Mouse (Mus musculus): Measurements from ENCODE around the gene Asphd1. TPM values are rescaled to one million over a fixed set of nuclear protein-coding genes. Genes with fewer than 3 reads are reported as not detected.

Asphd1 gene
- polyA plus RNA-seq, 1 experiment from 2014 or later, result 2.5 TPM

GRCm38 (mm10) chr7:126949793-126950646, 638 bp upstream of the Asphd1 start, which contains the start of gene Sez6l2:
Gene Sez6l2, plus strand, starts transcription at chr7:126950563.
- Histone ChIP-seq H3K27me3 (peaks cover 35% of the 10 kb centered on the region), H3K9me3 (replicated peaks) (no peaks in the 10 kb centered on the region), H3K4me1 (peaks cover 47% of the 10 kb centered on the region), H3K9ac (peak within 1 kb of the TSS; percentile 77), H3K27ac (peak within 1 kb of the TSS; percentile 87), H3K36me3 (ENCODE audit: poor library complexity, severe bottlenecking) (peaks cover 13% of the 10 kb centered on the region), H3K4me2 (peak within 1 kb of the TSS; percentile 98), H3K4me3 (peak within 1 kb of the TSS; percentile 60)
- peak; percentile 87 for ATAC-seq
- 1% methylated on average over 42 of the region's 42 CpGs for WGBS

DNA sequence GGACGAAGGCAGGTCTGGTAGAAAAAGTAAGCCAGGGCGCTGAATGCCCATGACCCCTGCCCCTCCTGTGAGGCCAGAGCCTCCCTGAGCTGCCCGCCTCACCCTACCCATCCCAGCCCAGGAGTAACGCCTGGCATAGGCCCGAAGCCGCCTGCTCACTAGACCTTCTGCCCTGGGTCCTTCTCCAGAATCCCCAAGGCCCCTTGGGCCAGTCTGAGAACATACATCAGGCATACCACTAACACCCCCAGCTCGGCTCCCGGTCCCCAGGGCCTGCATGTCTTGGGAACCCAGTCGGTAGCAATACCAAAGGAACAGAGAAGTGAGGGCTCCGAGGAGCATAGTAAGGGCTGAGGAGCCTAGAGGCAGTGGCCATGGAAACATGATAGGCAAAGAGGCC, 756 bp downstream of the Asphd1 start:
- H3K27me3 ChIP-seq, result peaks cover 35% of the 10 kb centered on the region

DNA sequence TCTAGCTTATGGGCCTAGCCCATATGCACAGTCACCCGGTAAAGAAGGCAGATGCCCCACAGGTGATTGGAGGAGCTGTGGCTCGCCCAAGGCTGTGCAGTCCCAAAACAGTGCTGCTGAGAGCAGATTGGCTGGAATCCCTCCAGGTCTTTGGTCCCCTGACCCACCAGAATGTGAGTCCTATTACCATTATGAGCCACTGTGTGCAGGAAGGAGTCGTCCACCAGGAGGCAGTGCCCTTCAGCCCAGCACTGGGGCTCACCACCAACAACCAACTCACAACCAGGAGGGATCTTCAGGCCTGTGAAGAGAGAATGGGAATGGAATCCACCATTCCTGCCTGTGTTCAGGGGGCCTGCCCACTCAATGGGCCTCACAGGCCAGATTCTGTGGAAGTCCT, 2.9 kb downstream of the Asphd1 start:
- no peak overlapping the region for H3K27ac ChIP-seq
- H3K4me2 ChIP-seq, result no peak overlapping the region
- no peak overlapping the region for H3K9ac ChIP-seq
- H3K4me1 ChIP-seq, result peaks cover 36% of the 10 kb centered on the region
- no peaks in the 10 kb centered on the region for H3K9me3 ChIP-seq (replicated peaks)
- peaks cover 18% of the 10 kb centered on the region for H3K27me3 ChIP-seq
- H3K36me3 ChIP-seq (ENCODE audit: poor library complexity, severe bottlenecking), result peaks cover 46% of the 10 kb centered on the region
- no peak overlapping the region for H3K4me3 ChIP-seq
- 29% methylated on average over 3 of the region's 3 CpGs for WGBS
- no peak for ATAC-seq

More for the DNA sequence above, 756 bp downstream of the Asphd1 start:
- Histone ChIP-seq H3K36me3 (ENCODE audit: poor library complexity, severe bottlenecking) (peaks cover 27% of the 10 kb centered on the region), H3K9me3 (replicated peaks) (no peaks in the 10 kb centered on the region), H3K27ac (peak overlapping the region; percentile 87; the same call in 1 of the 2 replicates), H3K4me2 (peak overlapping the region; percentile 98), H3K9ac (peak overlapping the region; percentile 77), H3K4me1 (peaks cover 47% of the 10 kb centered on the region), H3K4me3 (peak overlapping the region; percentile 60)
- WGBS, result 81% methylated on average over 10 of the region's 10 CpGs
- ATAC-seq, result no peak

GRCm38 (mm10) chr7:126941801-126942200, 7.6 kb downstream of the Asphd1 start:
- ATAC-seq, result 0 out of 2 replicates have a peak, but pooled peaks have one; percentile 41
- H3K9me3 ChIP-seq (replicated peaks), result no peaks in the 10 kb centered on the region
- peaks cover 58% of the 10 kb centered on the region for H3K36me3 ChIP-seq (ENCODE audit: poor library complexity, severe bottlenecking)
- H3K4me2 ChIP-seq, result no peak overlapping the region
- H3K4me3 ChIP-seq, result no peak overlapping the region
- no peak overlapping the region; the same call in 1 of the 2 replicates for H3K27ac ChIP-seq
- no peaks in the 10 kb centered on the region for H3K27me3 ChIP-seq
- H3K9ac ChIP-seq, result no peak overlapping the region
- H3K4me1 ChIP-seq, result peaks cover 9% of the 10 kb centered on the region; the same call in 1 of the 2 replicates
- 70% methylated on average over 5 of the region's 5 CpGs for WGBS

DNA sequence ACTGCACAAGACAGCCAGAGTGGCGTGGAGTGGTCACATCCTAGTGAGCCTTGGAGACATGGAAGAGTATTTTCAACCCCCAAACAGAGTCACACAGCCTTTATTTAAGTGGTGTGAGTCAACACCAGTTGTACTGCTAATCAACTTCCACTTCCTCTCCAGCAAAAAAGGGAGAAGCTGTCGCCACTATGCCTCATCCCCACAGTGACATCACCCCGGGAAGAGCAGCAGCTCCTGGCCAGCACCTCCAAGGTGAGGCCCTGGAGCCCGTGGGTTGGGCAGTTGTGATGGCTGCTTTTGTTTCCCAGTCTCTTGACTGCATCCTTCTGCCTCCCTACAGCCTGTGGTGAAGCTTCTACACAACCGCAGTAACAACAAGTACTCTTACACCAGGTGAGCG, 8.2 kb downstream of the Asphd1 start:
- Histone ChIP-seq H3K9me3 (replicated peaks) (no peaks in the 10 kb centered on the region), H3K4me3 (no peak overlapping the region), H3K9ac (no peak overlapping the region), H3K27me3 (no peaks in the 10 kb centered on the region), H3K36me3 (ENCODE audit: poor library complexity, severe bottlenecking) (peaks cover 59% of the 10 kb centered on the region), H3K4me1 (peaks cover 9% of the 10 kb centered on the region; the same call in 1 of the 2 replicates), H3K27ac (no peak overlapping the region), H3K4me2 (no peak overlapping the region)
- ATAC-seq, result no peak
- 60% methylated on average over 6 of the region's 6 CpGs for WGBS

GRCm38 (mm10) chr7:126932652-126933051, 16.7 kb downstream of the Asphd1 start:
- no peak overlapping the region for H3K27ac ChIP-seq
- peaks cover 64% of the 10 kb centered on the region for H3K36me3 ChIP-seq (ENCODE audit: poor library complexity, severe bottlenecking)

GRCm38 (mm10) chr7:126929046-126929445, 20.3 kb downstream of the Asphd1 start:
- Histone ChIP-seq H3K4me1 (peaks cover 19% of the 10 kb centered on the region), H3K27ac (peak overlapping the region; percentile 78), H3K36me3 (ENCODE audit: poor library complexity, severe bottlenecking) (peaks cover 31% of the 10 kb centered on the region), H3K9me3 (replicated peaks) (no peaks in the 10 kb centered on the region), H3K4me3 (peak overlapping the region; percentile 92), H3K4me2 (peak overlapping the region; percentile 86), H3K9ac (peak overlapping the region; percentile 89), H3K27me3 (no peaks in the 10 kb centered on the region)
- under 1% methylated on average over 19 of the region's 27 CpGs for WGBS
- ATAC-seq, result peak; percentile 80

More at GRCm38 (mm10) chr7:126932652-126933051, 16.7 kb downstream of the Asphd1 start:
- Histone ChIP-seq H3K9ac (no peak overlapping the region), H3K9me3 (replicated peaks) (no peaks in the 10 kb centered on the region), H3K4me2 (no peak overlapping the region), H3K4me3 (no peak overlapping the region), H3K27me3 (no peaks in the 10 kb centered on the region), H3K4me1 (peaks cover 19% of the 10 kb centered on the region)
- ATAC-seq, result no peak
- 92% methylated on average over 2 of the region's 2 CpGs for WGBS

GRCm38 (mm10) chr7:126928384-126929037, 20.9 kb downstream of the Asphd1 start, which contains the start of gene Kctd13:
Gene Kctd13, plus strand, starts transcription at chr7:126928879.
- peak within 1 kb of the TSS; percentile 89 for H3K9ac ChIP-seq
- H3K4me3 ChIP-seq, result peak within 1 kb of the TSS; percentile 92
- peaks cover 19% of the 10 kb centered on the region for H3K4me1 ChIP-seq
- H3K36me3 ChIP-seq (ENCODE audit: poor library complexity, severe bottlenecking), result peaks cover 28% of the 10 kb centered on the region
- WGBS, result 4% methylated on average over 56 of the region's 56 CpGs
- peak within 1 kb of the TSS; percentile 86 for H3K4me2 ChIP-seq
- H3K27ac ChIP-seq, result peak within 1 kb of the TSS; percentile 78
- no peaks in the 10 kb centered on the region for H3K9me3 ChIP-seq (replicated peaks)
- no peaks in the 10 kb centered on the region for H3K27me3 ChIP-seq
- ATAC-seq, result peak; percentile 97

GRCm38 (mm10) chr7:126926299-126926698, 23.1 kb downstream of the Asphd1 start:
- H3K27ac ChIP-seq, result no peak overlapping the region
- no peaks in the 10 kb centered on the region for H3K9me3 ChIP-seq (replicated peaks)
- peaks cover 10% of the 10 kb centered on the region; the same call in 1 of the 2 replicates for H3K36me3 ChIP-seq (ENCODE audit: poor library complexity, severe bottlenecking)
- no peak for ATAC-seq
- no peak overlapping the region for H3K4me2 ChIP-seq
- H3K4me3 ChIP-seq, result no peak overlapping the region
- WGBS, result 71% methylated on average over 3 of the region's 3 CpGs
- peaks cover 31% of the 10 kb centered on the region for H3K4me1 ChIP-seq
- no peak overlapping the region for H3K9ac ChIP-seq
- no peaks in the 10 kb centered on the region for H3K27me3 ChIP-seq

GRCm38 (mm10) chr7:126923999-126924398, 25.4 kb downstream of the Asphd1 start:
- Histone ChIP-seq H3K36me3 (ENCODE audit: poor library complexity, severe bottlenecking) (no peaks in the 10 kb centered on the region), H3K27me3 (no peaks in the 10 kb centered on the region), H3K4me3 (no peak overlapping the region), H3K4me2 (no peak overlapping the region), H3K9me3 (replicated peaks) (no peaks in the 10 kb centered on the region), H3K4me1 (peaks cover 12% of the 10 kb centered on the region), H3K9ac (no peak overlapping the region), H3K27ac (no peak overlapping the region)
- ATAC-seq, result no peak
- 54% methylated on average over 5 of the region's 5 CpGs for WGBS

DNA sequence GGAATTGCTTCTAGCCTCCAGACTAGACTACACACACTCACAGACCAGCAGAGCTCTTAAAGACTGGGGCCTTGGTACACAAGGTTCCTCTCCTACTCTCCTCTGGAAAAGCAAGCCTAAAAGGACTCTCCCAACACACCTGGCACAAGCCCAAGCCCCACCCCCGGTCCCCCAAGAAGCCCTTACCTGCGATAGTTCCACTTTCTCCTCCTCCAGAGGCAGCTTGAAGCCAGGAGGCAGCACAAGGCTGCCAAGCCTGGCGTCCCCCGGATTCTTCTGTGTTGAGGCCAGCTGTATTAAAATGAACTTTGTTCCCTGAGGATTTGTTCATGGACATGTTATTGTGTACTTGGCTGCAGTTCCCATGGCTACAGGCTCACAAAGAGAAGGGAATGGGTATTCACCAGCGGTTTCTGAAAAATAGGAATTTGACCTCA, 26.7 kb downstream of the Asphd1 start, which contains the start of gene Tmem219:
Gene Tmem219, minus strand, starts transcription at position 294 of the 437 bp plus-strand sequence.
- H3K27me3 ChIP-seq, result no peaks in the 10 kb centered on the region
- no peaks in the 10 kb centered on the region for H3K36me3 ChIP-seq (ENCODE audit: poor library complexity, severe bottlenecking)
- no peaks in the 10 kb centered on the region for H3K9me3 ChIP-seq (replicated peaks)
- H3K4me1 ChIP-seq, result peaks cover 12% of the 10 kb centered on the region
- H3K4me3 ChIP-seq, result peak within 1 kb of the TSS; percentile 13
- H3K27ac ChIP-seq, result peak within 1 kb of the TSS; percentile 70
- peak; percentile 58; the same call in 1 of the 2 replicates for ATAC-seq
- 12% methylated on average over 5 of the region's 5 CpGs for WGBS
- H3K9ac ChIP-seq, result peak within 1 kb of the TSS; percentile 51
- peak within 1 kb of the TSS; percentile 36 for H3K4me2 ChIP-seq

DNA sequence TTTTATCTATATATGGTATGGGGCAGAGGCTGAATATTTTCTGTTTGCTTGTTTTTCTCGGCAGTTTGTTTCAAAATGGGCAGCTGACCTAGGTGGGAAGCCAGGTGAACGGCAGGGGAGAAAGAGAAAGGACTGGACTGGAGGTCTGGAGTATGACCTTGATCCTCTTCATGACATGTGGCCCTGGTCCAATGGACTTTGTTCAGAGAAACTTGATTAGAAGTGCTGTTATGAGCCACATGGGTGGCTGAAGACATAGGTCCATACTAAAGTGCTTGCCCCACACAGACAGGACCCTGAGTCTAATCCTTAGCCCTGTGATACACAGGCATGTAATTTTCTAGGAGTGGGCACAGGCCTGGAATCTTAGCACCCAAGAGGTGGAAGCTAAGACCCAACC, 27.8 kb downstream of the Asphd1 start:
- peak overlapping the region; percentile 36 for H3K4me2 ChIP-seq
- no peaks in the 10 kb centered on the region for H3K36me3 ChIP-seq (ENCODE audit: poor library complexity, severe bottlenecking)
- H3K4me1 ChIP-seq, result peaks cover 12% of the 10 kb centered on the region
- H3K27me3 ChIP-seq, result no peaks in the 10 kb centered on the region
- no peak overlapping the region for H3K27ac ChIP-seq
- WGBS, result 80% methylated on average over 2 of the region's 2 CpGs
- no peaks in the 10 kb centered on the region for H3K9me3 ChIP-seq (replicated peaks)
- peak overlapping the region; percentile 51; the same call in 1 of the 2 replicates for H3K9ac ChIP-seq
- no peak for ATAC-seq
- no peak overlapping the region for H3K4me3 ChIP-seq
